Mouse (Mus musculus) layer of hippocampus, adult 9-10 months (tissue): ENCODE data around the gene Olfr1393.

Source experiments
- DNase-seq: peaks from one replicate; pipeline ENCODE4 v3.0.0; 2022; ENCODE audit warnings: low spot score

Gene Olfr1393

GRCm38 (mm10) chr11:49278222-49278621, at the start of gene Olfr1393:
Gene Olfr1393, plus strand, starts transcription at chr11:49278304.
- DNase-seq = no peak

- DNase-seq = no peak
These were observed 45.3 kb upstream of the Olfr1393 start for GRCm38 (mm10) chr11:49232781-49233180.

GRCm38 (mm10) chr11:49235459-49236207, 42.5 kb upstream of the Olfr1393 start:
- no peak for DNase-seq

- no peak for DNase-seq
These were observed 41.2 kb upstream of the Olfr1393 start for GRCm38 (mm10) chr11:49236891-49237290.

GRCm38 (mm10) chr11:49237532-49237931, 40.6 kb upstream of the Olfr1393 start:
- DNase-seq = no peak

- DNase-seq = no peak
These were observed 37.8 kb upstream of the Olfr1393 start for GRCm38 (mm10) chr11:49240310-49240709.

GRCm38 (mm10) chr11:49240874-49241273, 37.2 kb upstream of the Olfr1393 start:
- DNase-seq = no peak

- DNase-seq = no peak
These were observed 36.6 kb upstream of the Olfr1393 start for GRCm38 (mm10) chr11:49241471-49241870.

- DNase-seq = no peak
These were observed 35.0 kb upstream of the Olfr1393 start for GRCm38 (mm10) chr11:49242944-49243626.

- no peak for DNase-seq
These were observed 34.1 kb upstream of the Olfr1393 start, which contains the start of gene Mgat1 for GRCm38 (mm10) chr11:49243727-49244594. Gene Mgat1, plus strand, starts transcription at chr11:49244191.

- DNase-seq = no peak
These were observed 33.5 kb upstream of the Olfr1393 start for GRCm38 (mm10) chr11:49244595-49244930.

GRCm38 (mm10) chr11:49245176-49245575, 32.9 kb upstream of the Olfr1393 start:
- DNase-seq = no peak

- DNase-seq = no peak
These were observed 32.3 kb upstream of the Olfr1393 start for GRCm38 (mm10) chr11:49245634-49246415.

- DNase-seq = no peak
These were observed 31.6 kb upstream of the Olfr1393 start for GRCm38 (mm10) chr11:49246523-49246922.

- no peak for DNase-seq
These were observed 30.8 kb upstream of the Olfr1393 start for GRCm38 (mm10) chr11:49247255-49247654.

GRCm38 (mm10) chr11:49248226-49248973, 29.7 kb upstream of the Olfr1393 start:
- DNase-seq = no peak

- DNase-seq = no peak
These were observed 29.0 kb upstream of the Olfr1393 start for GRCm38 (mm10) chr11:49248974-49249700.

- DNase-seq = no peak
These were observed 28.2 kb upstream of the Olfr1393 start for GRCm38 (mm10) chr11:49249811-49250421.

- DNase-seq = no peak
These were observed 27.4 kb upstream of the Olfr1393 start for GRCm38 (mm10) chr11:49250422-49251379.
